Mouse (Mus musculus) kidney, adult 18-20 months (tissue): ENCODE results near the gene Sla2.

Source experiments
- DNase-seq: peaks from one replicate; pipeline ENCODE4 v3.0.0; 2021

The Sla2 gene

DNA sequence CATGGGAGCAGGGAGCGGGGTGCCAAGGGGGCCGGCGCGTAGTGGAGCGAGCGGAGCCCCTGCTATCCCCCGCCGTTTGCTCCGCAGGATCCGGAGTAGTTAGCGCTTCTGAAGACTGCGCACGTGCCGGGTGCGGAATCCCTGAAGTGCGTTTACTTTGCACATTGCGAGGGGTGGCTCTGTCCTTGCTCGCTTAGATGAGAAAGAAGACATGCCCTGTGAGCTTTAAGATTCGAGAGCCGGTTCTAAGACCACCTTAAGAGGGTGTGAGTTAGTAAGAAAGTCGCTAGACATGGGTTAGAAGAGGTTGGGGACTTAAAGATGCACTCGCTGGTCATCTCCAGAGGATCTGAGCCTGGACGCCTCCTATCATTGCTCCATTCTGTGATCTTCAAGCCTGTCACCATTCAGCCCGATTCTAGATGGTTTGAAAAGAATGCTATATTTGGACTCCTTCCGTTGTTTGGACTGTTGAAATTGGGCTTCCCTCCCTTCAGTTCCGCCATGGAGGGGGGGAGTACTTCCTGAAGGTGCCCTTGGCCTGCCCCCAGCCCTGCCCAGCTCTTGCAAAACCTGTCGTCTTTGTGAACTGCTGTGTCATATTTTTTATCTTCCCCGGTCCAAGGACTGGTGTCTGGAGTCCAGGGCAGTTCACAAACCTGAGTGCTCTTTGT lies 23.4 kb downstream of the Sla2 start:
- DNase-seq, result peak; percentile 44

DNA sequence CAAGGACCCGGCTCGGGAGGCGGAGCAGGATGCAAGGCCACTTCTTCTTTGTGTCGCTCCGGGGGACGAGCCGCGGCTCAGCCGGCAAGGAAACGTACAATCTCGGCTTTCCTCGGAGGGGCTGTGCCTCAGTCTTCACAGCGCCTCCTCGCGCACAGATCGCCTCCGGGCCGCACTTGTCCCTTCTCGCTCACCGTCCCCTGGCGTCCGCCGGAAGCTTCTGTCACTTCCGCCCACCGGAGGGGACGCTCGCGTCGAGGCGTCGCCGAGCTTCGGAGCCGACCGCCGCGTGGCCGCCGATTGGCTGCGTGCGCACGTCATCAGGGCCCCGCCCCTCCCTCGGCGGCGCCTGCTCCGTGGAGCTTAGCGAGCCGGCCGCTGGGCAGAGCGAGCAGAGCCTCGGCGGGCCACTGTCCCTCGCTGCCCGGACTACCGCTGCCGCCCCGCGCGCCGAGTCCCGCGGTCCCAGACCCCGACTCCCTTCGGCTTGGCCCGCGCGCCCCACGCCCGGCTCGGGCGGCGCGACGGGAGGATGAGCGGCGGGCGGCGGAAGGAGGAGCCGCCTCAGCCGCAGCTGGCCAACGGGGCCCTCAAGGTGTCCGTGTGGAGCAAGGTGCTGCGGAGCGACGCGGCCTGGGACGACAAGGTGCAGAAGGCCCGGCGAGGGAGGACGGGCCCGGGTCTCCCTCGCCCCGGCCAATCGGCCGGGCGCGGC lies 24.1 kb downstream of the Sla2 start, which contains the start of gene Rab5if:
TSS of gene Rab5if (plus strand) at position 357 of the 715 bp plus-strand sequence.
- DNase-seq, result peak; percentile 97

DNA sequence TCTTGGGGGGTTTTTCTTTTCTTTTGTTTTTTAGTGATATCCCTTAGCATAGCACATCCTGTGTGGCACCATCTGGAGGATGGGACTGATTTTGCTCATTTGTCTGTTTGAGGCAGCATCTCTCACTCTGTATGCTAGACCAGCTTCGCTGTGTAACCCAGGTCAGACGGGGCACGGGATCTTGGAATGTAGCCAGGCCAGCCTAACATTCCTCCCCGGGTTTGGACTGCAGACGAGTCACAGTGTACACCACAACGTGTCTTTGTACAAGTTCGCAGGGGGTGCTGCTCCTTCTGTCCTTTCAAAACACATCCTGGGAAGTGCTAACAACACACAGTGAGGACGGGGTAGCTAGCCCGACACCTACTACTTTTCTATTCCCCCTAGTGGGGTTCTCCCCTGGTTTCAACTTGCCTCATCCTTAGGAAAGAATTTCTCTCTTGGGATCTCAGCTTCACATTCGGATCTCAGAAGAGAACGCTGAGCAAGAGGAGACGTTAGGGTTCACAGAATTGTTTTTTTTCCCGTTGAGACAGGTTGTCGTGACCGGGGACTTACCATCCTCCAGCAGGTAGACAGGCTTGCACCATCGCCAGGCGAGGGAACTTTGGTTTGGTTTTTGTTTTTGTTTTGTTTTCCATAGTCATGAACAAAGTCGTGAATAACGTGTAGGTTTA lies 24.8 kb downstream of the Sla2 start:
- DNase-seq, result peak; percentile 47

DNA sequence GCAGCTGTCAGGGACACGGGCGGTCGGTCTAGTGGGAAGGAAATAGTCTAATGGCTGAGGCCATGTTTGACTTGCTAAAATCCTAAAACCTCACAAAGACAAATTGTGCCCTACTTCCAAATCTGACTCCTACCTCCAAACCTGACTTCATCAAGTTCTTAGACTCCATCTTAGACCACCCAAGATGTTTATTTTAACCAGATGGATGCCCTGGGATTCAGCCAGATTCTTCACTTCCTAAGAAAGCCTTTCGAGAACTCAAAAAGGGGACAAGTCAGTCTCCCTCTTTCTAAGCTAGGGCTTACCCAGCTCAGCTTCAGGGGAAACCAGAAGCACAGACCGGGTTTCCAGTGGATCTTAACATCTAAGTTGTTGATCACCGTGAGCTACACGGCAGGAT lies 28.3 kb downstream of the Sla2 start:
- DNase-seq, result no peak

DNA sequence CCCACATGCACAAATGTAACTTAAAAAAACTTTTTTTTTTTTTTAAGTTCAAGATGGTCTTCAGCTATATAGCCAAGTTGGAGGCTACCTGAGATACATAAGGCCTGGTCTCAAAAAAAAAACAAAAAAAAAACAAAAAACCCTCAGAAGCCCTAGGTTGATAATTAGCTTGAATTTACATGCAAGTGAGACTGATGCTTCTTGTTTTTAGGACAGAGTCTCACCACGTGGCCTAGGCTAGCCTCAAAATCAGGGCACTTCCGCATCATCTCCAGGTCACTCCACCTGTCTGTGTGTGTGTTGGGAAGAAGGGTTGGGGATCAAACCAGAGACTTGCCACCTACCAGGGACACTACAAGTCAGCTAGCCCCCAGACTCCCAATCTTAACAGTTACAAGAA lies 29.2 kb downstream of the Sla2 start, which contains the start of gene 4930518I15Rik:
TSS of gene 4930518I15Rik (minus strand) at position 112 of the 400 bp plus-strand sequence.
- DNase-seq, result no peak

DNA sequence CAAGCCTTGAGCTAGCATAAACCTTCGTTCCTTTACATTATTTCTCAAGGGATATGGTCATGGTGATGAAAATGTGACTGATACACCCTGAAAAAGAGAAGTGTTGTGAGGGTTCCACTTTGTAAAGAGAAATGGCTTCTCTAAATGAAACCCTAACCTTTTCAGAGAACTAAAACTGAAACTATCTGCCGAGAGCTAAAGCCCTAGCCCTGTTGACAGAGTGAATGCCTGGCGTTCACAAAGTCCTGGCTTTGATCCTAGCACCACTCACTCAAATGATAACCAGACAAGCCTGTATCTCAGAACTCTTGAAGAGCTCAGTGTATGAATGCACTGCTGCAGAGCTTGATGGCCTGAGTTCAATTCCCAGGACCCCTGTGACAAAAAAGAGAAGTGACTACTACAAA lies 29.6 kb downstream of the Sla2 start:
- no peak for DNase-seq

DNA sequence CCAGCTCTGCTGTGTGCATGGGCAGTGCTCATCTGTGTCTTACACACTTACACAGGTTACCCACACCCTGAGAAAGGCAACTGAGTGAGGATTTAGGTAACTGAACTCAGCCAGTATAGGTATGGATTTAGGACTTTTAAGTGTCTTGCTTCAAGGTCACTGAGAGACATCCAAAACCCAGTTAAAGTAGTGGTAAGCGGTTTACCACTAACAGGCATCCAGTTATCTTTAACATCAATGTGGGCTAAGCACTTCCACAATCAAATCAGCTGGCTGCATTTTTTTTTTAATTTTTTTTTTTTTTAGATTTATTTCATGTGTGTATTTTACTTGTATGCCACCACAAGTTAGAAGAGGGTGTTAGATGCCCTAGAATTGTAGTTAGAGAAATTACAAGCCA lies 30.7 kb downstream of the Sla2 start:
- DNase-seq, result no peak

DNA sequence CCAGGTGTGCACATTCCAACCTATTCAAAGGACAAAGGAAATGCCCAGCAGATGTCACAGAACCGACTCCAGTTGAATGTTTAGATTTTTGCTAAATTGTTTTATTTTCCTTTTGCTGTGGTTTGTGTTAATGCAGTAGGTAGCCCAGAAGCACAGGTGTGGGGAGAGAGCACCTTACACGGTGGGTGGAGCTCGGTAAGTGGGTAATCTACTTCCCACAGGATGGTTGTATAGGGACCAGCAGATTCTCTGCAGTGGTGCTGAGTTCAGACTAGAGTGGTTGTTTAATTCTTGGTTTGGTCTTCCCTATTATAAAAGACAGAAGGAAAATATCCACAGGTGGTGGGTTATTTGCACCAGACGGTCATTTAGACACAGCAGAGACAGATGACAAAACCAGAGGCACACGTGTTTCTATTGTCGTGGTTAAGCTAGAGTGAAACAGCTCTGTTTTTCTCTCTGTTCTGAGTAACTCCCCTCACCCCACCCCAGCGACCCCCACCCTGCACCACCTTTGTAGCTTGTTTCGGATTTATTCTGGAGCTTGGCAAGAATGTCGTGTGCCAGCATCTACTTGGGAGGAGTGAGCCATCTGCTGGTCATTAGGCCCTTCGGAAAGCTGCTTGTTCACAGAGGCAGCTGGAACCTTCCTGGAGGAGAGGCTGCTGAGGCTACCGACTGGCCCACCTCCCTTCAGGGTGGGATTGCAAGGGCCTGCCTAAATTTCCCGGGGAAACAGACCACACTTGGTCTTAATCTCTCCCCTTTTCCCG lies 32.8 kb downstream of the Sla2 start:
- DNase-seq, result peak; percentile 58

DNA sequence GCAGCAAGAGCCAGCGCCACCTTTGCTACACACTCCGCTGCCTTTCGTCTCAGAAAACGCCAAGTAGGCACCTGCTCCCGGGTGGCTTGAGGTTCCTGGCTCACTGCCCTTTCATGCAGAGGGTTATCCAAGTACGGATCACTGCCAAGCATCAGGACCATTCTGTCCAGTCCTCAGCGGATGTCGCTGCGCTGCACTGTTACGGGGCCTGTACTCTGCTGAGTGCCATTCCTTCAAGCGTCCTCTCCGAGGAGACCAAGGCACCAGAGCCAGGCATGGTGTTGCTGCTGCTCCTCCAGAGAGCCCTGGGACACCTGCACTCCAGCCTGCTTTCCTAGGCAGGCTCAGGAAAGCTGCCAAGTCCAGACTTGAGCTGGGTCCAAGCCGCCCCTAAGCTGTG lies 33.4 kb downstream of the Sla2 start:
- peak; percentile 39 for DNase-seq

DNA sequence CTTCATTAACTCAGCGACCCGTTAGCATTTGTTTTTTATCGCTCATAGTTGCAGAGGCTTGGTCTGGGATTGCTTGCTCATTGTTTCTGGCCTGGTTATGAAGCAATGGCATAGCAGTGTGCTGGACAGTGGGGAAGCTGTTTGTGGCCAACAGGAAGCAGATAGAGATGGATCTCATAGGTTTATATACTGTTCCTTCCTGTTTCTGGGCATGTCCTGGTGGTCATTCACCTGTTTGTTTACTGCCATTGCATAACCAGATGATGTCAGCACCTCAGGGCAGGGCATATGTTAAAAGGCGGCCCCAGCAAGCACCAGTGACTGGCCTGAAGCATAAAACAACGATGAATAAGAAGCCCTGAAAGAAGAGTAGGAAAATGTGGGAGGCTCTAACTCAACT lies 36.5 kb downstream of the Sla2 start:
- DNase-seq, result no peak

DNA sequence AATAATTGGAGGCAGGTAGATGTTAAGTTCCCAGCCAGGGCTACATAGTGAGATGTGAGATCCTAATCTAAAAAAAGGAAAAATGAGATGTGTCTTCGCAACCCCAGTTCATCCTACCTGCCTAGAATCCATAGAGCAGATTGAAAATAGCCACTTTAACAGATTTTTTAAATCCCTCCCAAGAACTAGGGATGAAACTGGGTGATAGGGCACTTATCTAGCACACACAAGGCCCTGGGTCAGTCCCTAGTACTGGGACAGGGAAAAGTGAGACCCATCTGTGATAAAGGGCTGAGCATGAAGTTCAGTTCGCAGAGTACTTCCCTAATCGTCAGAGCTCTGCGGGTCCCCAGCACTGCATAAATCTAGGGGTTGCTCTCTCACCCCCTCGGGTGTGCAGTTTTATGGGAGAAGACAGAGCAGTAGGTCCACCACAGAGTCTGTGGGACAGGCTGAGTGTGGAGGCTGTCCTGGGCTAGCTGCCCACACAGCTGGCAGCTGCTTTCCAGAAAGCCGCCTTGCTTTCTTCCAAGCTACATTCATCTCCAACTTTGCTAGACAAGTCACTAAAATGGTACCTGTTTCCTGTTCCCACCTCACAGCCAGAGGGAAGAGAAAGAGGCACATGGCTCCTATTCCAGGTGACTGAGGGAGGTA lies 38.3 kb downstream of the Sla2 start:
- DNase-seq, result no peak

DNA sequence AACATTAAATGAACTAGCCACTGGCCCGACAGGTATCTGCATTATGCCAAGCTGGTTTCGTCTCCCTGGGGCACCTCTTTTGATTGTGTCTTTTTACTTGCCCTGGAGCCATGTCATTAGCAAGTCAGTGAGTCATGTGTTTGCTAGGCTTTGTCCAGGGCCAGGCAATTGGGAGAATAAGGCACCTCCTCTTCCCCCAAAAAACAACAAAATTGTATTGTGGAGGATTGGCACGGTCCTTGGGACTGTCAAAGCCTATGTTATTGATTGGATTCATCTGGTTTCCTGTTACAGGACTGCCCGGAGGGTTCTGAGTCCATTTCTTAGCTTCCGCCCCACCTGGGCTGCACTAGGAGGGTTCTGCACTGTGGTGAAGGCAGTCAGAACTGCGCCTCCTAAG lies 39.3 kb downstream of the Sla2 start:
- no peak for DNase-seq

DNA sequence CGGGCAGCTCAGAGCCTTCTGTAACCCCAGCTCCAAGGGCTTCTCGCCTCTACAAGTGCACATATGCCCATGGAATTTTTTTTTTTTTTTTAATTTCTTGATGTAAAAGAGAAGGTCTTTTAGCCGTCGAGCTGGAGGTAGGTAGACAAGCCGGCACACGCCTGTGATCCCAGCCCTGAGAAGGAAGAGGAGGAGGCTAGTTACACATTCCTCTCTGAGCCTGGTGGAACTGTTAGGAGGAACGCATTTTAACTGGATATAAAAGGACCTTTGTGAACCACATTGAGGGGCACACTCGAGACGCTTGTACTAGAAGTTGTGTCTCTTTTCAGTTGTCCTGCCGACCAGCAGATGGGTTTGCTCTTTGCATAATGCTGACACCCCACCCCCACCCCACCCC lies 42.3 kb downstream of the Sla2 start:
- no peak for DNase-seq

DNA sequence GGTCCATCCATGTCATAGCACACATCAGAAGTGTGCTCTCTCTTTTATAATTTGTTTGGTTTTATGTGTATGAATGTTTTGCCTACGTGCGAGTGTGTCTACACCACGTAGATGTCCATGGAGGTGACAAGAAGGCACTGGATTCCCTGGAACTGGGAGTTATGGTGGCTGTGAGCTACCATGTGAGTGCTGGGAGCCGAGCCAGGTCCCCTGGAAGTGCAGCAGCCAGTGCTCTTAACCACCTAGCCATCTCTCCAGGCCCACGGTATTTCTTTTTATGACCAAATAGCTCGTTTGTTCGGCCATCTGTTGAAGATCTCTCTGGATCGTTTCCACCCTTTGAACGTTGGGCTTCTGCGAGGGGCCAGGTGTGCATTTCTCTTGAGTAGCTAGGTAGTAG lies 43.7 kb downstream of the Sla2 start:
- DNase-seq, result no peak

DNA sequence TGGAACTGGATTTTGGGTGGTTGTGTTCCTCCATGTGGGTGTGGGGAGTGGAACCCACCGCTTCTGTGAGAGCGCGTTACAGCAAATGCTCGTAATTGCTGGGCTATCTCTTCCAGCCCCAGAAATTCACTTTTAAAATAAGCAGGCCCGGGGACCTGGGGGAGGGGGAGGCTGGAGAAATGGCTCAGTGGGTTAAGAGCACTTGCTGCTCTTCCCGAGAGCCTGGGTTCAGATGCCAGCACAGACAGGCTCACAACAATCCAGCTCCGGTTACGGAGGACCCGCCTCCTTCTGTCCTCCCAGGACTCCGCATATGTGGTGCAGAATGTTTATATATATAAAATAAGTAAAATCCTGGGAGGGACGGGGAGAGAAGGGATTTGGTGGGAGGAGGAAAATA lies 44.3 kb downstream of the Sla2 start:
- no peak for DNase-seq

DNA sequence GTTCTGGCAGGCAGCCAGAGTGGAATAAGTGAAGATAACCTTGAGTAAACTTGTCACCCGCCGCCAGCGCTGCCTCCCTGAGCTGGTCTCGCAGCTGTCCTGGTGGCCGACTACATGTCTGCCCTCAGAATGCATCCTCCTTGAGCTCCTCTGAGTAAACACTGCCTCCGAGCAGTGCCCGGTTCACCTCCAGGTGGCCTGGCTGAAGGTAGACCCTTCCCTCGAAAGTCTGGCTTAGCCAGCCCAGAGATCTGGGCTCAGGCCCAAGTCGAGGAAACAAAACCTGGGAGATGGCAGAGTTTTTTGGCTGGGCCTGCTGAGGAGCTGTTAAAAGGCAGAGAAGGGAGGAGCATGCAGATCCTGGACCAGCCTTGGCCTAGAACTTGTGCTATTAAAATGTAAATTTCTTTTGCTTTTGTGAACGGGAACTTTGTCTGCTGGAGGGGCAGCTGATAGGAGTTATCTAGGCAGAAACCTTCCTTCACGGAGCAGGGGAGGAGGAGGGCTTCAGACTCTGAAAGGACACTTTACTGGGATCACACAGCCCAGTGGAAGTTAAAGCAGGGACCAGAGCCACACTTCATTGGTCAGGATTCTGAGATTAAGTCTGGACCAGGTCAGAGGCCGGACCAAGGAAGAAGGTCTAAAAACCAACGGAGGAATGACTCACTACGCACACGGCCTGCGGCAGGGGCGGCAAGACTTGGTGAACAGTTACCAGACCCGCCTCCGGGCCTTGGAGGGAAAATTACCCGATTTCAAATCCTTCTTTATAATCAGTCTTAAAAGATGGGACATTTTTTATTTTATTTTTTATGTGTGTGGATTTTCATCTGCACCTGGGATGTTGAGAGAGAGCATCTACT lies 44.9 kb downstream of the Sla2 start:
- peak; percentile 34 for DNase-seq

DNA sequence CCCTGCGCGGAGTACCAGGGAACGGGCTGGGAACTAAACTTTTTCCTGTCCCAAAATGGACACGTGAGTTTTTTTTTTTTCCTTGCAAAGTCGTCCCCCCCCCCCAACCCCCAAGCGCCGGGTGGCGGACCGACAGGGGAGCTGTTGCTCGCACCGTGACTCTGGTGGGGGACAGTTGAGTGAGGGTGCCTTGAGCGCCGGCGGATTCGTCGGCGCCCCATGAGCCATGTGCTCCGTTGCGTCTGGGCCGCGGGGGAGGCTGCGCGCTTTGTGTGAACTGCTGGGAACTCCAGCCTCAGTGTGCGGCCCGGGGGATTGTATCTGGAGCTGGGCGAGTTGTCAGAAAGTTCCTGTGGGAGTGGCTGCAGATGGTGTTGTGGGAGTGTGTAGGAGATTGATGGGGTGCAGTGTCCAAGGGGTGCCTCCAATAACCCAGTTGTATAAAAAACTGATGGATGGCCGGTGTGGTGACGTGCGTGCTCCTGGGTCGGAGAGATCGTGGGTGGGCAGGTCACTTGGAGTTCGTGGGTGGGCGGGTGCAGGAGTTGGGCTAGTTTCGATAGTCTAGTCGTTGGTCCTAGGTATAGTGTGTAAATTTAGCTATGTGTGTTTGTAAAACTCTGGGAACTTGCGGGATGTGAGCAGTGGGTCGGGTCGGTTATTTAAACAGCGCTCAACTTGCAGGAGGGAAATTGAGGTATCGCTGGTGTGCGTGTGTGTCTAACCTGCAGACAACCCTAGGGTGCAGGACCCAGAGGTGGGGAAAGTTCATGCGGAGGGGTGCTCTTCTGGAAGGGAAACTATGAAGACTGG lies 45.8 kb downstream of the Sla2 start:
- DNase-seq, result peak; percentile 38

DNA sequence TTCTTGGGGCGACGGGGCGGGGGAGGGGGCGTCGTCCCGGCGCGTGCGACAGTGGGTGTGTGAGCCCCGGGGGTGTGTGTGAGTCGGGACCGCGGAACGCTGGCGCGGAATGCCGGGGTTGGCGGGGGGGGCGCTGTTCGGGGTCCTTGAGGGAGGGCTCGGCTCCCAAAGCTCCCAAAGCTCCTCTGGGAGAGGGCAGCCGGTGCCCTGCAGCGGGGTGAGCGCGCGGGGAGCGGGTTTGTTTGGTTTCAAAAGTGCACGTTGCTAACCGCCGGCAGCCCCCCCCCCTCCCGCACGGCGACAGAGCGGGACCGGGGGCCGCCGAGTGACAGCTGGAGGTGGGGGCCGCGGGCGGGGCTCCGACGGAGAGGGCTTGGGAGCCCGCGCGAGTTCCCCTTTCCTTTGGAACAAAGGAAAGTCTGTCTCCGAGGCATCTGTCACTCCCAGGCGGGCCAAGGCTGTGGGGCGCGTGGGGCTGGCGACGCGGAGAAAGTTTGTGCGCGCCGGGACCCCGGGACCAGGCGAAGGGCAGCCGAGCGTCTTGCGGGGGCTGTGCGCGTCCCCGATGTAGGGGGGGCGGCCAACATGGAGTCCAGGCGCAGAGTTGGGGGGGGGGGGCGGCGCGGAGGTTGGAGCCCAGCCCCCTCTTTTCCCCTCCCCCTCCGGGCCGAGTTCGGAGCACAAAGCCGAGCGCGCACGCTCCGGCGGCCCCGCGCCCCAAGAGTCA lies 46.5 kb downstream of the Sla2 start:
- DNase-seq, result peak; percentile 18

DNA sequence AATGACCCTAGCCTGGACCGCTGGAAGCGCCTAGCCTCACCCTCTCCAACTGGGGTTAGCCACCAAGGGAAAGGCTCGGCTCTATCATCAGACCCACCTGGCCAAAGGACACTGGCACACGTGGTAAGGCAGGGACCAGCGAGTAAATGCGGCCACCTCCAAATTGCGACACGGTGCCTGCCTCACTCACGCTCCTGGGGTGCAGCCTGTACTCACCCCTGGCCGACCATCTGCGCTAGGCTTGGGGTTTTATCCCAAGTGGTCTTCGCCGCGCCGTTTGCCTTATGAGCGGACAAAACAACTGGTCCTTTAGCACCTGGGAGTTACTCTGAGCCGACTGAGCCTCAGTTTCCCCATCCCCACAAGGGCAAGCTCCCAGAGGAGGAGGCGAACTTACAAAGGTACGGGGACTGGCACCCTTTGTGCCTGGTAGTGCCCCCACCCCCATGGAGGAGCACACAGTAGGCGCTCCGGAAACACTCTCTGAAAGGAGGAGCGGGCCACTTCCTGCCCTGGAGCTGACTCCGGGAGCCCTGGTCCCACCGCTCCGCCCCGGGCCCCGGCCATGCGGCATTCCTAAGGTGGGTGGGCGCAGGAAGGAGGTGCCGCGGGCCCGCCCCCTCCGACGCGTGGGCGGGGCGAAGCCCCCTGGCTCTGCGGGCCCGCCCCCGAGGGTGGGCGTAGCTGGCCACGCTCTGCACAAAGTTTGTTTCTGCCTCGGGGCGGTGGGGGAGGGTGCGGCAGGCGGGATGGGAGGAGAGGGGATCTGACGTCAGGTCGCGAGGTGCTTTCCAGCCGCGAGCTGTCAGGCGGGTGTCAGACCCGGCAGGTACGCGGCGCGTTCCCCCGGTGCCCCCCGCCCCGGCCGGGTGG lies 47.4 kb downstream of the Sla2 start, which contains the start of gene Tgif2:
TSS of gene Tgif2 (plus strand) at position 689 of the 873 bp plus-strand sequence.
- DNase-seq, result peak; percentile 39
